Comparison of ENCODE assay signal across 8 mouse cellular contexts in the genomic region with DNA sequence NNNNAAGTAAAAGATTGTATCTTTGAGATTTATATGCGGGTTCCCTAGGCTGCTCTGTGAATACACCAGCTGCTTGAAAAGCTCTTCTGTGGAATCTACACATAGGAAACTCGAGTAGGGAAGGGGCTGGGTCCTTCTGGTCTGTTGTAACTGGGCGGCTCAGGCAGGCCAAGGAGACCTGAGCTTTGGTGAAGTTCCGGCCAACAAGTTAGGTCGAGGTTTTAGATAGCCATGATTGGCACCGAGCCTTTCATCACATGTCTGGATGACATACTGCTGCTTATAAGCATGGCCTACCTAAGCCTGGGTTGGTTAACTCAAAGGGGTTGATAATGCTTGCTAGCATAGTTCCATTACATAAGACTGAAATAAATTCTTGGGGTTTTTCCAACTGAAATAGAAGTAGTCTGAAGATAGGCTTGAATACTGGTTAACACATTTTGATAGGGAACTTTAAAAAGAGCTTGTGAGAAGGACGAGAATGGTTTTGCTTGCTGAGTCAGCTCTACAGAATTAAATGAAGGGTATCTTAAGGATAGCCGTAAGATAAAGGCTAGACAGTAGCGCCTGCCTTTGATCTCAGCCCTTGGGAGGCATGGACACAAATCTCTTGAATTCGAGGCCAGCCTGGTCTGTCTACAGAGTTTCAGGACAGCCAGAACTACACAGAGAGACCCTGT. TPM values are rescaled to one million over a fixed set of nuclear protein-coding genes. Genes with fewer than 3 reads are reported as not detected.
DNase-seq lines count a peak whose midpoint lies in the region; ATAC-seq and TF ChIP-seq lines count a peak whose summit lies in the region.
"Had no signal": no experiment of that assay in that cellular context is flagged by ENCODE, and none has a peak within 500 bp of the region (broad histone marks: within the 10 kb centered on the region; RNA-seq: fewer than 3 reads in every experiment).

No protein-coding gene starts in this region.

- H3K27ac ChIP-seq in CH12.LX (ENCODE audit: insufficient read depth, low read depth), result no peak overlapping the region
- H3K27ac ChIP-seq in embryonic facial prominence, embryonic 10.5 days (replicated peaks), result peak overlapping the region; percentile 99
- peak overlapping the region; percentile 98 for H3K27ac ChIP-seq in lung, embryonic 14.5 days (ENCODE audit: low read depth)
- peak overlapping the region; percentile 97 for H3K27ac ChIP-seq in neural tube, embryonic 15.5 days (replicated peaks)

- H3K4me3 ChIP-seq in CH12.LX (replicated peaks in 1 of 3; ENCODE audit: low read depth in 2 of 3, low read length in 2 of 3, poor library complexity in 1 of 3), result peak overlapping the region; percentile 86 to 99 (median 89)
- H3K4me3 ChIP-seq in embryonic facial prominence, embryonic 10.5 days, result peak overlapping the region; percentile 93
- H3K4me3 ChIP-seq in lung, embryonic 14.5 days (ENCODE audit: low read depth, low read length), result peak overlapping the region; percentile 78
- H3K4me3 ChIP-seq in neural tube, embryonic 15.5 days (replicated peaks), result peak overlapping the region; percentile 84

- dilution Hi-C loops in CH12.LX (cut with MboI; ENCODE audit: extremely low pct_ligation_motif_present, extremely low pct_unique_long_range_greater_than_20kb, low sequenced_read_pairs), result no loop called here

- H3K36me3 ChIP-seq in CH12.LX (replicated peaks in 1 of 2; ENCODE audit: control insufficient read depth in 1 of 2, insufficient read depth in 1 of 2, low read length in 1 of 2), result peaks cover 30 to 49% of the 10 kb centered on the region in 2 experiments
- peaks cover 54% of the 10 kb centered on the region for H3K36me3 ChIP-seq in embryonic facial prominence, embryonic 10.5 days (replicated peaks)
- H3K36me3 ChIP-seq in lung, embryonic 14.5 days (ENCODE audit: insufficient read depth), result peaks cover 42% of the 10 kb centered on the region
- peaks cover 27% of the 10 kb centered on the region for H3K36me3 ChIP-seq in neural tube, embryonic 15.5 days

- no peak for TF ChIP-seq EP300 in CH12.LX (IDR thresholded peaks at IDR 0.05; ENCODE audit: low read length)

- no peak for TF ChIP-seq RAD21 in CH12.LX (IDR thresholded peaks at IDR 0.05; ENCODE audit: low read depth, low read length)

- whole genome bisulfite sequencing in embryonic facial prominence, embryonic 10.5 days, result 9% methylated on average over 10 of the region's 10 CpGs
- WGBS in lung, embryonic 14.5 days, result 1% methylated on average over 10 of the region's 10 CpGs
- WGBS in neural tube, embryonic 15.5 days, result 4% methylated on average over 10 of the region's 10 CpGs

- H3K9ac ChIP-seq in CH12.LX (ENCODE audit: insufficient read depth, low read depth), result peak overlapping the region; percentile 99
- H3K9ac ChIP-seq in lung, embryonic 14.5 days, result peak overlapping the region; percentile 96
- H3K9ac ChIP-seq in neural tube, embryonic 15.5 days (replicated peaks), result peak overlapping the region; percentile 97

- peaks cover 13 to 45% of the 10 kb centered on the region in 2 experiments for H3K4me1 ChIP-seq in CH12.LX (ENCODE audit: control insufficient read depth in 1 of 2, insufficient read depth in 2 of 2)
- peaks cover 34% of the 10 kb centered on the region for H3K4me1 ChIP-seq in embryonic facial prominence, embryonic 10.5 days
- H3K4me1 ChIP-seq in lung, embryonic 14.5 days (ENCODE audit: insufficient read depth), result peaks cover 13% of the 10 kb centered on the region
- H3K4me1 ChIP-seq in neural tube, embryonic 15.5 days, result peaks cover 42% of the 10 kb centered on the region

- TF ChIP-seq POLR2A in CH12.LX (IDR thresholded peaks at IDR 0.05; ENCODE audit: low read depth, low read length), result no peak

- in situ Hi-C loops in CH12.LX (cut with MboI; ENCODE audit: low pct_ligation_motif_present, low pct_unique_long_range_greater_than_20kb, low sequenced_read_pairs), result no loop called here

- peak; percentile 65 for DNase-seq in CH12.LX (ENCODE audit: extremely low read depth)
- peak; percentile 60 for DNase-seq in Muller cell, postnatal 12 days (ENCODE audit: inconsistent ontology term)
- DNase-seq in embryonic facial prominence, embryonic 10.5 days (ENCODE audit: low spot score), result peak; percentile 48
- peak; percentile 64 to 80 for DNase-seq in heart, adult 9 months (ENCODE audit: low spot score in 2 of 2)
- peak; percentile 64 for DNase-seq in kidney, adult 9 months
- peak; percentile 63 for DNase-seq in lung, embryonic 14.5 days

- no peaks in the 10 kb centered on the region for H3K9me3 ChIP-seq in CH12.LX (replicated peaks; ENCODE audit: low read length)
- H3K9me3 ChIP-seq in embryonic facial prominence, embryonic 10.5 days, result no peaks in the 10 kb centered on the region
- H3K9me3 ChIP-seq in lung, embryonic 14.5 days (ENCODE audit: low read depth, low read length), result no peaks in the 10 kb centered on the region
- H3K9me3 ChIP-seq in neural tube, embryonic 15.5 days (replicated peaks), result no peaks in the 10 kb centered on the region

- peaks cover 63% of the 10 kb centered on the region for H3K79me2 ChIP-seq in CH12.LX (replicated peaks; ENCODE audit: control insufficient read depth, extremely low read depth, insufficient read depth, poor library complexity, severe bottlenecking)

- H3K4me2 ChIP-seq in CH12.LX (ENCODE audit: insufficient read depth, low read depth, poor library complexity, severe bottlenecking), result peak overlapping the region; percentile 99
- H3K4me2 ChIP-seq in lung, embryonic 14.5 days, result peak overlapping the region; percentile 87
- peak overlapping the region; percentile 75 for H3K4me2 ChIP-seq in neural tube, embryonic 15.5 days

- no peaks in the 10 kb centered on the region for H3K27me3 ChIP-seq in CH12.LX (replicated peaks)
- H3K27me3 ChIP-seq in embryonic facial prominence, embryonic 10.5 days (replicated peaks; ENCODE audit: low read depth, poor library complexity, severe bottlenecking), result no peaks in the 10 kb centered on the region
- no peaks in the 10 kb centered on the region for H3K27me3 ChIP-seq in lung, embryonic 14.5 days (ENCODE audit: insufficient read depth, low read length)
- H3K27me3 ChIP-seq in neural tube, embryonic 15.5 days (replicated peaks), result no peaks in the 10 kb centered on the region

- no peak for TF ChIP-seq CTCF in CH12.LX (conservative IDR thresholded peaks at IDR 0.05 in 1 of 2, IDR thresholded peaks at IDR 0.05 in 1 of 2; ENCODE audit: low read depth in 2 of 2, low read length in 2 of 2)
- no peak for TF ChIP-seq CTCF in lung, embryonic 14.5 days (IDR thresholded peaks at IDR 0.05; ENCODE audit: low read depth)

- ATAC-seq in lung, embryonic 14.5 days (ENCODE audit: insufficient read depth), result no peak
- ATAC-seq in neural tube, embryonic 15.5 days (ENCODE audit: low FRiP score), result no peak

TF ChIP-seq in CH12.LX, 34 proteins besides CTCF, POLR2A, EP300 and RAD21 (continues in another document):
- TF ChIP-seq PAX5 (IDR thresholded peaks at IDR 0.05; ENCODE audit: low read length) (no peak), MAZ (IDR thresholded peaks at IDR 0.05; ENCODE audit: low read depth, low read length) (no peak), SMC3 (IDR thresholded peaks at IDR 0.05; ENCODE audit: low read depth, low read length) (no peak), RCOR1 (conservative IDR thresholded peaks at IDR 0.05; ENCODE audit: low read depth, low read length) (no peak), CHD2 (IDR thresholded peaks at IDR 0.05; ENCODE audit: low read length) (no peak), JUN (IDR thresholded peaks at IDR 0.05; ENCODE audit: insufficient read depth, low read depth, low read length) (no peak), ZC3H11A (IDR thresholded peaks at IDR 0.05; ENCODE audit: low read depth, low read length) (no peak), SIN3A (IDR thresholded peaks at IDR 0.05; ENCODE audit: low read length) (peak; percentile 86), GABPA (IDR thresholded peaks at IDR 0.05; ENCODE audit: insufficient replicate concordance, low read depth, low read length) (no peak)

RNA-seq across cellular contexts. Expression of a gene that starts 1.5 kb away (rescaled TPM):
- total RNA-seq in CH12.LX (2012; rRNA removed) (1,257 and 1,396 TPM in 2 replicates), CH12.LX (2014; rRNA removed) (1,670 and 1,798 TPM in 2 replicates)
- polyA plus RNA-seq in CH12.LX (2012; ENCODE audit: insufficient read length, low read depth), result 1,330 and 1,397 TPM in 2 replicates
- polyA plus RNA-seq in embryonic facial prominence, embryonic 10.5 days (2016; fragmentation: Nextera tagmentation; extraction: Ambion mirVana), result 907 and 927 TPM in 2 replicates
- 921 and 936 TPM in 2 replicates for polyA plus RNA-seq in lung, embryonic 14.5 days (2014; fragmentation: Nextera tagmentation; extraction: Ambion mirVana)
- 484 and 547 TPM in 2 replicates for polyA plus RNA-seq in neural tube, embryonic 15.5 days (2015; fragmentation: Nextera tagmentation; extraction: Ambion mirVana)

RNA-seq across cellular contexts. Expression of a gene that starts 21.9 kb away (rescaled TPM):
- total RNA-seq in CH12.LX (2012; rRNA removed) (124 and 176 TPM in 2 replicates), CH12.LX (2014; rRNA removed) (196 and 210 TPM in 2 replicates)
- 247 and 274 TPM in 2 replicates for polyA plus RNA-seq in CH12.LX (2012; ENCODE audit: insufficient read length, low read depth)
- polyA plus RNA-seq in embryonic facial prominence, embryonic 10.5 days (2016; fragmentation: Nextera tagmentation; extraction: Ambion mirVana), result 711 and 729 TPM in 2 replicates
- 548 and 570 TPM in 2 replicates for polyA plus RNA-seq in lung, embryonic 14.5 days (2014; fragmentation: Nextera tagmentation; extraction: Ambion mirVana)
- 394 and 409 TPM in 2 replicates for polyA plus RNA-seq in neural tube, embryonic 15.5 days (2015; fragmentation: Nextera tagmentation; extraction: Ambion mirVana)

RNA-seq across cellular contexts. Expression of a gene that starts 21.9 kb away (rescaled TPM):
- total RNA-seq in CH12.LX (2012; rRNA removed) (69.5 and 79.6 TPM in 2 replicates), CH12.LX (2014; rRNA removed) (151 and 171 TPM in 2 replicates)
- 101 and 102 TPM in 2 replicates for polyA plus RNA-seq in CH12.LX (2012; ENCODE audit: insufficient read length, low read depth)
- polyA plus RNA-seq in embryonic facial prominence, embryonic 10.5 days (2016; fragmentation: Nextera tagmentation; extraction: Ambion mirVana), result 106 and 111 TPM in 2 replicates
- 95.7 and 101 TPM in 2 replicates for polyA plus RNA-seq in lung, embryonic 14.5 days (2014; fragmentation: Nextera tagmentation; extraction: Ambion mirVana)
- 33.7 and 45.5 TPM in 2 replicates for polyA plus RNA-seq in neural tube, embryonic 15.5 days (2015; fragmentation: Nextera tagmentation; extraction: Ambion mirVana)

RNA-seq across cellular contexts. Expression of a gene that starts 29.5 kb away (rescaled TPM):
- 0.08 TPM in 1 of 2 replicates, not detected in the other for total RNA-seq in CH12.LX (2012; rRNA removed)
- not detected in 2 replicates for total RNA-seq in CH12.LX (2014; rRNA removed)
- polyA plus RNA-seq in CH12.LX (2012; ENCODE audit: insufficient read length, low read depth), result not detected in 2 replicates
- not detected in 2 replicates for polyA plus RNA-seq in embryonic facial prominence, embryonic 10.5 days (2016; fragmentation: Nextera tagmentation; extraction: Ambion mirVana)
- polyA plus RNA-seq in lung, embryonic 14.5 days (2014; fragmentation: Nextera tagmentation; extraction: Ambion mirVana), result not detected in 2 replicates
- polyA plus RNA-seq in neural tube, embryonic 15.5 days (2015; fragmentation: Nextera tagmentation; extraction: Ambion mirVana), result not detected in 2 replicates
- total RNA-seq: neutrophil, adult 5-6 weeks had no signal

RNA-seq across cellular contexts. Expression of a gene that starts 46.2 kb away (rescaled TPM):
- total RNA-seq in CH12.LX (2012; rRNA removed) (1,695 and 1,781 TPM in 2 replicates), CH12.LX (2014; rRNA removed) (1,737 and 1,775 TPM in 2 replicates)
- 1,504 and 1,607 TPM in 2 replicates for polyA plus RNA-seq in CH12.LX (2012; ENCODE audit: insufficient read length, low read depth)
- polyA plus RNA-seq in embryonic facial prominence, embryonic 10.5 days (2016; fragmentation: Nextera tagmentation; extraction: Ambion mirVana), result 2,197 and 2,277 TPM in 2 replicates
- 2,183 and 2,273 TPM in 2 replicates for polyA plus RNA-seq in lung, embryonic 14.5 days (2014; fragmentation: Nextera tagmentation; extraction: Ambion mirVana)
- 2,338 and 2,396 TPM in 2 replicates for polyA plus RNA-seq in neural tube, embryonic 15.5 days (2015; fragmentation: Nextera tagmentation; extraction: Ambion mirVana)
